Mouse (Mus musculus) G1E (cell line): Measurements from ENCODE around the gene 5330417C22Rik. TPM values are rescaled to one million over a fixed set of nuclear protein-coding genes. Genes with fewer than 3 reads are reported as not detected.
A peak's percentile ranks its signal among the peaks of the same experiment; 100 is the strongest.

Experiments
- ATAC-seq: 2 replicates; pipeline ENCODE4 v1.8.0; 2016; ENCODE audit warnings: mild to moderate bottlenecking; ENCODE audit not compliant: insufficient number of reproducible peaks, poor library complexity, low FRiP score, severe bottlenecking; ENCODE audit errors: extremely low read depth
- DNase-seq: peaks from one replicate; pipeline ENCODE4 v3.0.0; 2012; ENCODE audit warnings: low spot score
- H3K27me3 ChIP-seq: 2 replicates; pipeline ENCODE4 v1.6.1; 2012; ENCODE audit warnings: mild to moderate bottlenecking, low read length, inconsistent platforms; ENCODE audit not compliant: insufficient read depth
- H3K36me3 ChIP-seq: replicated peaks from 2 replicates; pipeline ENCODE3; 2012; ENCODE audit warnings: mild to moderate bottlenecking, inconsistent platforms
- H3K4me1 ChIP-seq: 2 replicates; pipeline ENCODE4 v1.6.1; 2012; ENCODE audit warnings: low read depth, low read length, inconsistent platforms, mixed read lengths; ENCODE audit not compliant: insufficient read depth
- H3K4me3 ChIP-seq: 2 replicates; pipeline ENCODE4 v1.5.1; 2012; ENCODE audit warnings: low read depth, mild to moderate bottlenecking, inconsistent platforms, low read length, moderate library complexity, mixed read lengths
- H3K9me3 ChIP-seq: replicated peaks from 2 replicates; pipeline ENCODE4 v1.6.1; 2012; ENCODE audit warnings: inconsistent platforms
- CTCF ChIP-seq: IDR thresholded peaks from 2 replicates; pipeline ENCODE4 v1.5.1; 2012; ENCODE audit warnings: low read depth, low read length, inconsistent platforms, mixed read lengths
- GATA1 ChIP-seq: IDR thresholded peaks from 2 replicates; pipeline ENCODE4 v1.6.1; 2012; ENCODE audit warnings: borderline replicate concordance, low read length, inconsistent platforms, mixed read lengths
- GATA2 ChIP-seq: IDR thresholded peaks from 2 replicates; pipeline ENCODE4 v1.6.1; 2012; ENCODE audit warnings: low read depth, low read length, inconsistent platforms, borderline replicate concordance
- POLR2AphosphoS5 ChIP-seq: IDR thresholded peaks from 2 replicates; pipeline ENCODE4 v1.6.1; 2012; ENCODE audit warnings: low read depth, low read length, inconsistent platforms; ENCODE audit not compliant: insufficient replicate concordance
- TAL1 ChIP-seq: conservative IDR thresholded peaks from 2 replicates; pipeline ENCODE4 v1.6.1; 2012; ENCODE audit warnings: low read depth, low read length, inconsistent platforms, mixed read lengths
- polyA plus RNA-seq: library from polyadenylated mRNA; stranded (reverse); fragments of >175 nt; gene quantifications from 2 replicates; pipeline ENCODE4 v1.2.3, GENCODE M21; 2012
- total RNA-seq, 2 experiments: library from RNA; stranded (forward) in 1 of 2; stranded (reverse) in 1 of 2; fragments of 200-1000 nt in 1 of 2; fragments of >200 nt in 1 of 2; fragmentation: Nextera tagmentation in 1 of 2; gene quantifications; 2 replicates each; pipeline ENCODE4 v1.2.3; 2014 to 2017

The 5330417C22Rik gene
- total and polyA plus RNA-seq, 3 experiments: under 0.01 TPM; not detected in 2

DNA sequence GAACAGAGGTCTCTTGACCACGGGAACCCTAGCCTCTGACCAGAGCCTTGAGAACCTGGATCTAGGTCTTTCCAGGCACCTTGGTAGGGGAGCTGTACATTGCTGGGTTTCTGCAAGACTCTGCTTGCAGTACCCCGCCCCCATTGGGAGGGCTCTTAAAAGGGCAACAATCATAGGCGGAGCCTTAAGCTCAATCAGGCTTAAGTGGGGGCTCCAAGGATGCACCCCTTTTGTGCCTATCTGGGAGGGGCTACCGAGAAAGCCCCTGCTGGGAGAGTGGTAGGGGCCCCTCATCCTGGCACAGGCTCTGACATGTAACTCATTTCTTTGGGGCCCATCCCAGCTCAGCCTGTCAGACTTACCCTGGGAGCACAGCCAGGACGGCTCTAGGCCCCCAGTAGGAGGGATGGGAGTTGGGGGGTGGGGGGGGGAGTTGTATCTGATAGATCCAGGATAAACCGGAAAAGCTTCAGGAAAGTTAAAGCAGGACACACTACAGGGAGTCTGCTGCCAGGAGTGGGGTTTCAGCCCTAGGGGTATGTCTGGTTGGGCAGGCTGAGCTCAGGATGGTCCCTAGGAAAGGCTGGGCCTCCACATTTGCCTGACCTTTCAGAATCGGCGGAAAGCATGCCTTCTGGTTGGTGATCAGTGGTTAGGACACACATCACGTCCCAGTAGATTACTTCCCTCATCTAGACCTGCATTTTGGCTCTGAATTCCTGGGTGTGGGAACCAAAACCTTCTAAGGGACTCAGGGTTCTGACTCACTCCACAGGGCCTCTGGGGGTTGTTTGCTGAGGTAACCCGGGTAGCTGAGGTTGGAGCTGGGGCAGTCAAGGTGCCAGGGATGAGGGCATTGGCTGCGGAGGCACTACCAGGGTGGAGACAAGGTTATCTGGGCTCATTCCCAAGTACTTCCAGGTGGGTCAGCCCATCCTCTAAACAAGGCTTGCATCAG, 112.2 kb downstream of the 5330417C22Rik start:
- H3K4me3 ChIP-seq: no peak overlapping the region
- DNase-seq (no peak), ATAC-seq (no peak)
- H3K36me3 ChIP-seq: peaks cover 50% of the 10 kb centered on the region
- TF ChIP-seq TAL1 (no peak), GATA2 (no peak), CTCF (no peak), GATA1 (no peak), POLR2AphosphoS5 (no peak)
- no peaks in the 10 kb centered on the region for H3K9me3 ChIP-seq
- peaks cover 12% of the 10 kb centered on the region; the same call in 1 of the 2 replicates for H3K27me3 ChIP-seq
- H3K4me1 ChIP-seq: peaks cover 12% of the 10 kb centered on the region

DNA sequence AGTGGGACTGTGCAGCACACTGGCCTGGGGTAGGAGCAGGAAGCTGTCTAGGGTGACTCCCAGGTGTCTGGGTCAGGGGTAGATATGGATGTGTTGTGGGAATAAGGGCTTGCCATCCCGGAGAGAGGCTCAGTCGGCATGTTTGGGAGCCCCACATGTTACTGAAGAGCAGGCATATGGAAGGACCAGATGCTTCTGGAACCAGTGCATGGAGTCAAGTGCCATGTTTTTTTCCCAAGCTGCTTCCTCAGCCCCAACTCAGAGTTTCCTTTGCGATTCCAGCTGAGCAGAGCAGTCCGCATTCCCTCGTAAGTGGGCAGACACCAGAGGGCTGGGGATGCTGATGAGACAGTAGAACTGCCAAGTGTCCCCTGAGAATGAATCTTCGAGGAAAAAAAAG, 113.3 kb downstream of the 5330417C22Rik start:
- peaks cover 39% of the 10 kb centered on the region for H3K36me3 ChIP-seq
- DNase-seq (no peak), ATAC-seq (no peak)
- H3K4me1 ChIP-seq: peaks cover 12% of the 10 kb centered on the region
- no peak overlapping the region for H3K4me3 ChIP-seq
- H3K9me3 ChIP-seq: no peaks in the 10 kb centered on the region
- peaks cover 19% of the 10 kb centered on the region for H3K27me3 ChIP-seq
- TF ChIP-seq POLR2AphosphoS5: no peak; the same call in 1 of the 2 replicates
- no peak for TF ChIP-seq TAL1
- no peak for TF ChIP-seq GATA2
- no peak for TF ChIP-seq GATA1
- TF ChIP-seq CTCF: no peak

DNA sequence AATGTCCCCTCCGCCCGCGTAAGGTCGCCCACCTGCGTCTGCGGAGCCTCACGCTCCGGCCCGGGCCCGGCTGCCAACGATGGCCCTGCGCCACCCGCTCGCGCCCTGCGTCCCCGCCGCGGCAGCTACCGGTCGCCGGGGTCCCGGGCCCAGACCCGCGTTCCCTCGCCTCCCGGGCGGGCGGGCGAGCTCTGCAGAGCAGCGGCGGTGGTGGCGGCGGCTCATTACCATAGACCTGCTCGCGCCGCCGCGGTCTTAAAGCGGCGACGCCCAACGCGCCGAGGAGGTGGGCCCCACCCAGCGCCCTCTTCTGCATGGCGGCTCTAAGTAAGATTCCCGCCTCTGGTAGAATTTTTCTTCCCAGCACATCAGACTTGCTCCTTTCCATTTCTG, 120.5 kb downstream of the 5330417C22Rik start:
- no peak for ATAC-seq
- TF ChIP-seq CTCF: no peak
- TF ChIP-seq GATA2: no peak
- no peak for TF ChIP-seq TAL1
- no peak for TF ChIP-seq POLR2AphosphoS5
- TF ChIP-seq GATA1: no peak
- DNase-seq: no peak
- no peak overlapping the region; the same call in 1 of the 2 replicates for H3K4me3 ChIP-seq
- H3K27me3 ChIP-seq: peaks cover 35% of the 10 kb centered on the region
- H3K36me3 ChIP-seq: no peaks in the 10 kb centered on the region
- peaks cover 38% of the 10 kb centered on the region for H3K9me3 ChIP-seq
- H3K4me1 ChIP-seq: no peaks in the 10 kb centered on the region

DNA sequence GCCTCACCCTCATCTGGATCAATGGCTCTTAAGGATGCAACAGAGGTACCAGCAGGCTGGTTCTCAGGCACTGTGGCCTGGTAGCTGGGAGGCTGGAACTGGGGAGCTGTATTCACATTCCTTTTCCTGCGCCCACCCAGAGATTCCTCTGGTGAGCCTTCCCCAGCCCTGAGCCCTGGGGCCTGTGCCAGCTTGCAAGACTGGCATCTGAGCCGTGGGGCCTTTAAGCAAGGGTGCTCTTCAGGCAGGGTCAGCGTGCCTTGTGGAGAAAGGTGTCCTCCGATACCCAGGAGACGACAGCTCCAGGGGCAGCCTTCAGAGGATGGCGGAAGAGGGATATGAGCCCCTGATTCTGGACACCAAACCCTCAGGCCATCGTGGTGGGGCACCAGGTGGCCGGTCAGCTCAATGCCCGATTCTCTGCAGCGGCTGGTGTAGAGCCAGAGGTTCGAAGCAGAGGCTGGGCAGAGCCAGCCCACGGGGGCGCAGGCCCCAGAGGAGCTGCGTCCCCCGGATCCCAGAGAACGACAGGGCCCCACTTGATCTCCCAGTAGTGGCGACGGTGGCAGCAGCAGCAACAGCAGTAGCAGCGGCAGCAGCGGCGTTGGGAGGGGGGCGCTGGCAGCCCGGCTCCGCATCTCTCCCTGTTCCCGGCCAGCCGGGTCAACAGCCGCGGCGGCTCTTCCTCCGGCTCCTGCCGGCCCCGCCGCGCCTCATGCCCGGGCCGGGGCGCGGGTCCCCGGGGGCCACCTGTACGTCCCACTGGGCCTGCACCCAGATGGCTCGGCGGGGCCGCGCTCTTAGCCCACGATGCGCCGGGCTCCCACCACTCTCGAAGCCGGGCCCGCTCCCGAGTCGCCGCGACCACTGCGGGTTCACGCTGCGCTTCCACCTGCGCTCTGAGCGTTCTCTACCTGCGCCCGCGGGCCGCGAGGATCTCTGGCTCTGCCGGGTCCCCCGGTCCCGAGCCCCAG, 121.2 kb downstream of the 5330417C22Rik start, which contains the start of gene Celsr2:
TSS of gene Celsr2 (minus strand) at position 696 of the 974 bp plus-strand sequence.
- TF ChIP-seq GATA1: no peak
- TF ChIP-seq GATA2: no peak
- TF ChIP-seq TAL1: no peak
- no peak for TF ChIP-seq POLR2AphosphoS5
- TF ChIP-seq CTCF: no peak
- H3K27me3 ChIP-seq: peaks cover 40% of the 10 kb centered on the region
- H3K36me3 ChIP-seq: no peaks in the 10 kb centered on the region
- no peaks in the 10 kb centered on the region for H3K4me1 ChIP-seq
- ATAC-seq: no peak
- no peak within 1 kb of the TSS; the same call in 1 of the 2 replicates for H3K4me3 ChIP-seq
- H3K9me3 ChIP-seq: peaks cover 38% of the 10 kb centered on the region
- DNase-seq: no peak

DNA sequence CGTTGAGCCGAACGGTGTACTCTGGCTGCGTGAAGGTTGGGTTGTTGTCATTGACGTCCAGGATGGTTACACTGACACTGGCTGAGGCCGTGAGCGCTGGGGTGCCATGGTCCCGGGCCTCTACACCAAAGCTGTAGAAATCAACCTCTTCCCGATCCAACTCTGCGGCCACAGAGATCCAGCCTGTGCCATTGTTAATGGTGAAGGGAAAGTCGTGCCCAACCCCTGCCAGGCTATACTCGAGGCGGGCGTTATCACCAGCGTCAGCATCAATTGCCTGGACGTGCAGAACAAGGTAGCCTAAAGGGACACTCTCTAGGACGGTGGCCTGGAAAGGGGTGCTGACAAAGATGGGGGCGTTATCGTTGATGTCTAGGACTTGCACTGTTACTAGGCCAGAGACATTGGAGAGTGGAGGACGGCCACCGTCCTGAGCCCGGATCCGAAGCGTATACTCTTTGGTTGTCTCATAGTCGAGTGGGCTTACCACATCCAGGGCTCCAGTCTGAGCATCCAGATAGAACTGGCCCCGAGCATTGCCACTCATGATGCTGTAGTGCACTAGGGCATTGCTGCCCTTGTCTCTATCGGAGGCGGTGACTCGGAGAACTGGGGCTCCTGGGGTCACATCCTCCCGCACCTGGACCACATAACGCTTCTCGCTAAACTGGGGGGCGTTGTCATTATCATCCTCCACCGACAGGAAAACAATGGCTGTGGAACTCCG, 122.5 kb downstream of the 5330417C22Rik start:
- TF ChIP-seq TAL1 (no peak), POLR2AphosphoS5 (no peak), CTCF (no peak), GATA2 (no peak), GATA1 (no peak)
- ATAC-seq (no peak), DNase-seq (no peak)
- Histone ChIP-seq H3K4me1 (no peaks in the 10 kb centered on the region), H3K36me3 (no peaks in the 10 kb centered on the region), H3K9me3 (peaks cover 38% of the 10 kb centered on the region), H3K4me3 (peak overlapping the region; percentile 23; the same call in 1 of the 2 replicates), H3K27me3 (peaks cover 36% of the 10 kb centered on the region)
